Mouse (Mus musculus) myocyte (in vitro differentiated cells): ENCODE results near the gene B4galt1.

Experiments used
- CEBPB ChIP-seq: IDR thresholded peaks from 2 replicates; pipeline ENCODE4 v1.6.1; 2011; ENCODE audit warnings: mild to moderate bottlenecking, moderate library complexity; ENCODE audit not compliant: poor library complexity, insufficient read depth, severe bottlenecking
- E2F4 ChIP-seq: IDR thresholded peaks from one replicate; pipeline ENCODE4 v1.6.1; 2011; ENCODE audit warnings: mild to moderate bottlenecking, control low read depth, moderate library complexity; ENCODE audit not compliant: insufficient read depth
- MAX ChIP-seq: IDR thresholded peaks from one replicate; pipeline ENCODE4 v1.6.1; 2011; ENCODE audit warnings: low read depth, mild to moderate bottlenecking, control low read depth
- MYOD1 ChIP-seq, 3 experiments: IDR thresholded peaks; one replicate each; pipeline ENCODE4 v1.6.1; 2011; ENCODE audit warnings: control low read depth in 2 of 3, low read depth in 2 of 3, mild to moderate bottlenecking in 2 of 3, moderate library complexity in 1 of 3; ENCODE audit not compliant: insufficient read length in 2 of 3, control insufficient read depth in 1 of 3
- MYOG ChIP-seq, 3 experiments: IDR thresholded peaks; one replicate each; pipeline ENCODE4 v1.6.1; 2011; ENCODE audit warnings: control low read depth in 2 of 3, low read depth in 2 of 3, mild to moderate bottlenecking in 2 of 3; ENCODE audit not compliant: insufficient read length in 2 of 3, control insufficient read depth in 1 of 3, insufficient read depth in 1 of 3
- POLR2A ChIP-seq: IDR thresholded peaks from one replicate; pipeline ENCODE4 v1.6.1; 2011; ENCODE audit warnings: low read depth, mild to moderate bottlenecking, control low read depth, moderate library complexity; ENCODE audit not compliant: insufficient read length
- POLR2AphosphoS2 ChIP-seq: IDR thresholded peaks from one replicate; pipeline ENCODE4 v1.6.1; 2011; ENCODE audit warnings: low read depth, control low read depth; ENCODE audit not compliant: insufficient read length
- TCF3 ChIP-seq: IDR thresholded peaks from one replicate; pipeline ENCODE4 v1.6.1; 2011; ENCODE audit warnings: low read depth, control low read depth; ENCODE audit not compliant: insufficient read length
- USF1 ChIP-seq: IDR thresholded peaks from one replicate; pipeline ENCODE4 v1.6.1; 2011; ENCODE audit warnings: low read depth, mild to moderate bottlenecking, control low read depth, moderate library complexity

- TF ChIP-seq MYOD1 (IDR thresholded peaks at IDR 0.05; ENCODE audit: control insufficient read depth in 1 of 3, insufficient read length in 2 of 3, low read depth in 2 of 3): no peak
- TF ChIP-seq MAX: no peak
- no peak for TF ChIP-seq POLR2A
- no peak for TF ChIP-seq POLR2AphosphoS2
- no peak for TF ChIP-seq E2F4
- TF ChIP-seq MYOG (IDR thresholded peaks at IDR 0.05; ENCODE audit: control insufficient read depth in 1 of 3, insufficient read depth in 1 of 3, insufficient read length in 2 of 3, low read depth in 2 of 3): no peak
- no peak for TF ChIP-seq USF1
- no peak for TF ChIP-seq TCF3
- no peak for TF ChIP-seq CEBPB
Observed at GRCm38 (mm10) chr4:40891206-40891605, 37.4 kb upstream of the B4galt1 start.
